14 mouse cellular contexts compared by ENCODE assay signal in genomic region chr7:19578436-19578835, GRCm38 (mm10). TPM values are rescaled to one million over a fixed set of nuclear protein-coding genes. Genes with fewer than 3 reads are reported as not detected.
DNase-seq lines count a peak whose midpoint lies in the region; ATAC-seq and TF ChIP-seq lines count a peak whose summit lies in the region.
"Had no signal": no experiment of that assay in that cellular context is flagged by ENCODE, and none has a peak within 500 bp of the region (broad histone marks: within the 10 kb centered on the region; RNA-seq: fewer than 3 reads in every experiment).

No protein-coding gene starts in this region.

- peaks cover 17% of the 10 kb centered on the region for H3K4me1 ChIP-seq in forebrain, embryonic 12.5 days
- peaks cover 3% of the 10 kb centered on the region; the same call in 1 of the 2 replicates for H3K4me1 ChIP-seq in forebrain, postnatal 0 days (ENCODE audit: insufficient read depth)
- 0 out of 2 replicates have a peak, but pooled peaks cover 3% of the 10 kb centered on the region for H3K4me1 ChIP-seq in lung, embryonic 14.5 days (ENCODE audit: insufficient read depth)
- H3K4me1 ChIP-seq in bone marrow, adult 2 months (ENCODE audit: control insufficient read depth, insufficient read depth, low read length), result peaks cover 2% of the 10 kb centered on the region
- H3K4me1 ChIP-seq in liver, postnatal 0 days (ENCODE audit: insufficient read depth), result peaks cover 35% of the 10 kb centered on the region

- H3K36me3 ChIP-seq in forebrain, embryonic 12.5 days (replicated peaks), result peaks cover 33% of the 10 kb centered on the region
- peaks cover 26% of the 10 kb centered on the region for H3K36me3 ChIP-seq in forebrain, postnatal 0 days (ENCODE audit: insufficient read depth)
- peaks cover 31% of the 10 kb centered on the region for H3K36me3 ChIP-seq in lung, embryonic 14.5 days (ENCODE audit: insufficient read depth)
- H3K36me3 ChIP-seq in liver, postnatal 0 days (replicated peaks; ENCODE audit: insufficient read depth, low read length), result peaks cover 6% of the 10 kb centered on the region

- 57% methylated on average over 4 of the region's 4 CpGs for WGBS in forebrain, embryonic 12.5 days
- WGBS in forebrain, postnatal 0 days, result 71% methylated on average over 4 of the region's 4 CpGs
- 56% methylated on average over 4 of the region's 4 CpGs for WGBS in lung, embryonic 14.5 days
- 49% methylated on average over 4 of the region's 4 CpGs for WGBS in bone marrow, adult 2 months
- 58% methylated on average over 4 of the region's 4 CpGs for WGBS in liver, postnatal 0 days (ENCODE audit: insufficient replicate concordance)

- no peak for TF ChIP-seq CTCF in forebrain, postnatal 0 days (IDR thresholded peaks at IDR 0.05; ENCODE audit: low read depth)
- TF ChIP-seq CTCF in lung, embryonic 14.5 days (IDR thresholded peaks at IDR 0.05; ENCODE audit: low read depth), result no peak
- TF ChIP-seq CTCF in bone marrow, adult 2 months (IDR thresholded peaks at IDR 0.05; ENCODE audit: control insufficient read depth, insufficient read depth, low read length), result no peak
- TF ChIP-seq CTCF in liver, postnatal 0 days (IDR thresholded peaks at IDR 0.05; ENCODE audit: low read depth), result no peak

- peak overlapping the region; percentile 54; the same call in 1 of the 2 replicates for H3K4me2 ChIP-seq in forebrain, embryonic 12.5 days
- H3K4me2 ChIP-seq in forebrain, postnatal 0 days (ENCODE audit: low read depth), result no peak overlapping the region
- peak overlapping the region; percentile 78 for H3K4me2 ChIP-seq in lung, embryonic 14.5 days
- peak overlapping the region; percentile 83 for H3K4me2 ChIP-seq in liver, postnatal 0 days (ENCODE audit: low read depth, low read length)

- no peak for DNase-seq in forebrain, postnatal 0 days
- DNase-seq in lung, embryonic 14.5 days, result no peak
- DNase-seq in lung, adult 18-20 months, result no peak
- DNase-seq in liver, postnatal 0 days, result no peak
- DNase-seq in cerebellum, adult 18-20 months, result no peak
- no peak for DNase-seq in kidney, adult 11 months
- DNase-seq: adrenal gland, postnatal 25 days; cerebellum, postnatal 10 days; retina, postnatal 1 day had no signal

- H3K27me3 ChIP-seq in forebrain, embryonic 12.5 days, result peaks cover 57% of the 10 kb centered on the region
- H3K27me3 ChIP-seq in forebrain, postnatal 0 days (ENCODE audit: insufficient read depth, low read length), result peaks cover 17% of the 10 kb centered on the region
- peaks cover 32% of the 10 kb centered on the region for H3K27me3 ChIP-seq in lung, embryonic 14.5 days (ENCODE audit: insufficient read depth, low read length)
- H3K27me3 ChIP-seq in liver, postnatal 0 days (ENCODE audit: insufficient read depth, low read length), result peaks cover 5% of the 10 kb centered on the region; the same call in 1 of the 2 replicates

- TF ChIP-seq POLR2A in bone marrow, adult 2 months (IDR thresholded peaks at IDR 0.05; ENCODE audit: borderline replicate concordance, control insufficient read depth, low read depth, low read length), result no peak

- no peak for TF ChIP-seq EP300 in liver, postnatal 0 days (IDR thresholded peaks at IDR 0.05; ENCODE audit: low read depth)

- H3K27ac ChIP-seq in forebrain, embryonic 12.5 days, result no peak overlapping the region
- H3K27ac ChIP-seq in forebrain, postnatal 0 days (ENCODE audit: low read depth, low read length), result no peak overlapping the region
- H3K27ac ChIP-seq in lung, embryonic 14.5 days (ENCODE audit: low read depth), result no peak overlapping the region
- peak overlapping the region; percentile 70 for H3K27ac ChIP-seq in bone marrow, adult 2 months (ENCODE audit: control insufficient read depth, insufficient read depth, low read depth, low read length, poor library complexity)
- H3K27ac ChIP-seq in liver, postnatal 0 days (ENCODE audit: low read depth), result peak overlapping the region; percentile 69; the same call in 1 of the 2 replicates
- H3K27ac ChIP-seq: layer of hippocampus, adult 2 months; neural tube, embryonic 12.5 days had no signal

- ATAC-seq in forebrain, embryonic 12.5 days (ENCODE audit: low FRiP score), result no peak
- ATAC-seq in forebrain, postnatal 0 days, result no peak
- no peak for ATAC-seq in lung, embryonic 14.5 days (ENCODE audit: insufficient read depth)
- ATAC-seq in liver, postnatal 0 days, result no peak

- H3K9me3 ChIP-seq in forebrain, embryonic 12.5 days, result no peaks in the 10 kb centered on the region
- H3K9me3 ChIP-seq in forebrain, postnatal 0 days (ENCODE audit: low read length), result no peaks in the 10 kb centered on the region
- H3K9me3 ChIP-seq in lung, embryonic 14.5 days (ENCODE audit: low read depth, low read length), result no peaks in the 10 kb centered on the region
- no peaks in the 10 kb centered on the region for H3K9me3 ChIP-seq in liver, postnatal 0 days (ENCODE audit: low read length)
- H3K9me3 ChIP-seq: heart, embryonic 12.5 days; neural tube, embryonic 12.5 days had no signal

- no peak overlapping the region for H3K4me3 ChIP-seq in forebrain, embryonic 12.5 days (replicated peaks)
- H3K4me3 ChIP-seq in forebrain, postnatal 0 days (ENCODE audit: low read depth, low read length), result no peak overlapping the region
- no peak overlapping the region for H3K4me3 ChIP-seq in lung, embryonic 14.5 days (ENCODE audit: low read depth, low read length)
- peak overlapping the region; percentile 64 for H3K4me3 ChIP-seq in bone marrow, adult 2 months (replicated peaks; ENCODE audit: control insufficient read depth, low read depth, low read length)
- H3K4me3 ChIP-seq in liver, postnatal 0 days (ENCODE audit: low read depth, low read length), result peak overlapping the region; percentile 53

- H3K9ac ChIP-seq in forebrain, embryonic 12.5 days, result no peak overlapping the region
- no peak overlapping the region for H3K9ac ChIP-seq in forebrain, postnatal 0 days
- no peak overlapping the region for H3K9ac ChIP-seq in lung, embryonic 14.5 days
- H3K9ac ChIP-seq in liver, postnatal 0 days (replicated peaks), result no peak overlapping the region
- H3K9ac ChIP-seq: neural tube, embryonic 12.5 days had no signal

RNA-seq across cellular contexts. Expression of gene Gemin7, which starts 1.0 kb away (rescaled TPM):
- polyA plus RNA-seq in forebrain, embryonic 12.5 days (2016; fragmentation: Nextera tagmentation; extraction: Ambion mirVana), result 120 and 125 TPM in 2 replicates
- total RNA-seq in forebrain, postnatal 0 days (2014; rRNA removed), result 38.2 and 56.4 TPM in 2 replicates
- 145 and 148 TPM in 2 replicates for polyA plus RNA-seq in forebrain, postnatal 0 days (2015; fragmentation: Nextera tagmentation; extraction: Ambion mirVana)
- 180 and 183 TPM in 2 replicates for polyA plus RNA-seq in lung, embryonic 14.5 days (2014; fragmentation: Nextera tagmentation; extraction: Ambion mirVana)
- 52.9 and 74.3 TPM in 2 replicates for polyA plus RNA-seq in bone marrow, adult 2 months (2011; ENCODE audit: insufficient read depth, insufficient read length, low replicate concordance, missing spikeins)
- polyA plus RNA-seq in liver, postnatal 0 days (2015; fragmentation: Nextera tagmentation; extraction: Ambion mirVana), result 61.7 and 66.9 TPM in 2 replicates

RNA-seq across cellular contexts. Expression of gene Zfp296, which starts 1.3 kb away (rescaled TPM):
- polyA plus RNA-seq in forebrain, embryonic 12.5 days (2016; fragmentation: Nextera tagmentation; extraction: Ambion mirVana), result 0.18 and 0.34 TPM in 2 replicates
- total RNA-seq in forebrain, postnatal 0 days (2014; rRNA removed), result 0.31 and 1.2 TPM in 2 replicates
- 0.09 and 0.16 TPM in 2 replicates for polyA plus RNA-seq in forebrain, postnatal 0 days (2015; fragmentation: Nextera tagmentation; extraction: Ambion mirVana)
- 0.27 and 0.38 TPM in 2 replicates for polyA plus RNA-seq in lung, embryonic 14.5 days (2014; fragmentation: Nextera tagmentation; extraction: Ambion mirVana)
- 2.8 and 3.0 TPM in 2 replicates for polyA plus RNA-seq in bone marrow, adult 2 months (2011; ENCODE audit: insufficient read depth, insufficient read length, low replicate concordance, missing spikeins)
- 0.89 and 1.2 TPM in 2 replicates for polyA plus RNA-seq in liver, postnatal 0 days (2015; fragmentation: Nextera tagmentation; extraction: Ambion mirVana)

RNA-seq across cellular contexts. Expression of gene Ppp1r37, which starts 15.6 kb away (rescaled TPM):
- 34.9 and 35.4 TPM in 2 replicates for polyA plus RNA-seq in forebrain, embryonic 12.5 days (2016; fragmentation: Nextera tagmentation; extraction: Ambion mirVana)
- 86.4 and 87.8 TPM in 2 replicates for total RNA-seq in forebrain, postnatal 0 days (2014; rRNA removed)
- polyA plus RNA-seq in forebrain, postnatal 0 days (2015; fragmentation: Nextera tagmentation; extraction: Ambion mirVana), result 23.4 and 27.2 TPM in 2 replicates
- polyA plus RNA-seq in lung, embryonic 14.5 days (2014; fragmentation: Nextera tagmentation; extraction: Ambion mirVana), result 4.7 and 6.2 TPM in 2 replicates
- polyA plus RNA-seq in bone marrow, adult 2 months (2011; ENCODE audit: insufficient read depth, insufficient read length, low replicate concordance, missing spikeins), result 71.6 and 93.5 TPM in 2 replicates
- 8.1 and 8.3 TPM in 2 replicates for polyA plus RNA-seq in liver, postnatal 0 days (2015; fragmentation: Nextera tagmentation; extraction: Ambion mirVana)

RNA-seq across cellular contexts. Expression of gene Clasrp, which starts 25.9 kb away (rescaled TPM):
- polyA plus RNA-seq in forebrain, embryonic 12.5 days (2016; fragmentation: Nextera tagmentation; extraction: Ambion mirVana), result 66.3 and 67.6 TPM in 2 replicates
- total RNA-seq in forebrain, postnatal 0 days (2014; rRNA removed), result 56.0 and 89.0 TPM in 2 replicates
- 50.1 and 56.8 TPM in 2 replicates for polyA plus RNA-seq in forebrain, postnatal 0 days (2015; fragmentation: Nextera tagmentation; extraction: Ambion mirVana)
- polyA plus RNA-seq in lung, embryonic 14.5 days (2014; fragmentation: Nextera tagmentation; extraction: Ambion mirVana), result 46.9 and 51.5 TPM in 2 replicates
- polyA plus RNA-seq in bone marrow, adult 2 months (2011; ENCODE audit: insufficient read depth, insufficient read length, low replicate concordance, missing spikeins), result 64.7 and 98.2 TPM in 2 replicates
- 7.6 and 8.1 TPM in 2 replicates for polyA plus RNA-seq in liver, postnatal 0 days (2015; fragmentation: Nextera tagmentation; extraction: Ambion mirVana)

RNA-seq across cellular contexts. Expression of gene Relb, which starts 50.8 kb away (rescaled TPM):
- 3.3 and 3.6 TPM in 2 replicates for polyA plus RNA-seq in forebrain, embryonic 12.5 days (2016; fragmentation: Nextera tagmentation; extraction: Ambion mirVana)
- total RNA-seq in forebrain, postnatal 0 days (2014; rRNA removed), result 6.5 and 6.9 TPM in 2 replicates
- polyA plus RNA-seq in forebrain, postnatal 0 days (2015; fragmentation: Nextera tagmentation; extraction: Ambion mirVana), result 4.5 and 5.4 TPM in 2 replicates
- 7.3 TPM in 2 replicates for polyA plus RNA-seq in lung, embryonic 14.5 days (2014; fragmentation: Nextera tagmentation; extraction: Ambion mirVana)
- 6.4 and 12.0 TPM in 2 replicates for polyA plus RNA-seq in bone marrow, adult 2 months (2011; ENCODE audit: insufficient read depth, insufficient read length, low replicate concordance, missing spikeins)
- 2.2 and 2.3 TPM in 2 replicates for polyA plus RNA-seq in liver, postnatal 0 days (2015; fragmentation: Nextera tagmentation; extraction: Ambion mirVana)

Comparison
In these comparisons a context has a peak if more than half of its experiments do, and no peak if none do; other contexts are left out.
1. H3K27ac ChIP-seq: peak in bone marrow, adult 2 months (single experiment) and liver, postnatal 0 days (single experiment); none in forebrain, embryonic 12.5 days (single experiment), forebrain, postnatal 0 days (single experiment) and lung, embryonic 14.5 days (single experiment).
2. H3K4me3 ChIP-seq: peak in bone marrow, adult 2 months (single experiment) and liver, postnatal 0 days (single experiment); none in forebrain, embryonic 12.5 days (single experiment), forebrain, postnatal 0 days (single experiment) and lung, embryonic 14.5 days (single experiment).